Mouse (Mus musculus) thymus, postnatal 36 days (tissue): ENCODE data around the gene Kif16b.

Source experiments
- DNase-seq, 2 experiments: peaks; one replicate each; pipeline ENCODE4 v3.0.0; 2022; ENCODE audit warnings: mixed read lengths in 2 of 2

Gene Kif16b

GRCm38 (mm10) chr2:142870055-142870454, 31.3 kb downstream of the Kif16b start:
- DNase-seq: no peak

DNA sequence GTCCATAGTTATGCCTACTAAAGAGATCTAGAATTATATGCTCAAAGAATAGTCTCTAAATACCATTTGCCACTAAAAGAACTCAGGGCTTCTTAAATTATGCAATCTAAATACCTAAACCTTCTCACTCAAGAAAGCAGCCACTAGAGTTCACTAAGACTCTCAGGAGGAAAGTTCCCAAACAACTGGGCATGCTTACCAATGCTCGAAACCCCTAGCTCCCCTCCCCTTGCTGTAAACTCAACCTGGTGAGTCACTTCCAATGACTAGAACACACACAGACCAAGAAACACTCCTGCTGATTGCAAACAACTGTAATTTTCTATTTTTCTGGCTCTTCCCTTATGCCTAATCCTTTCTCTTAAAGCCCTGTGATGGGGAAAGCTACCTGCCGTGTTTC, 33.9 kb downstream of the Kif16b start:
- no peak for DNase-seq

- DNase-seq: no peak
These were observed 40.3 kb downstream of the Kif16b start for GRCm38 (mm10) chr2:142860994-142861393.

DNA sequence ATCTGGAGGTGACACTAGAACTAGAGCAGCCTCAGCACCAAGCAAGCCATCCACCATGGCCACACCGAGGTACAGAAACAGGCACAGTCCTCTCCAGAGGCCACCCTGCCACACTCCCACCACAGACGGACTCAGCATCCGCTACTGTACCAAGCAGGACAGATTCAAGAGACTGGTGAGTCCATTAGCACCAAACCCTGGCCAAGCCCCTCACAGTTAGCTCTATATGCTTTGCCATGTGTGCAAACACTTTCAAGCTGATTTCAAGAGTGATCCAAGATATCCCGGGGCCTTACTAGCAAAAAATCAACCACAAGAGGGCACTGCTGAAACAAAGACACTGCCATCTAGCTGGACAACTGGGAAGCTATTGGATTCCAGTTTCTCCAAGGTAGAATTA, 41.9 kb downstream of the Kif16b start:
- DNase-seq: peak in 1 of 2 experiments; percentile 11

GRCm38 (mm10) chr2:142838775-142839174, 62.6 kb downstream of the Kif16b start:
- DNase-seq: no peak

GRCm38 (mm10) chr2:142838118-142838517, 63.2 kb downstream of the Kif16b start:
- no peak for DNase-seq

GRCm38 (mm10) chr2:142834751-142835150, 66.6 kb downstream of the Kif16b start:
- DNase-seq: no peak

- DNase-seq: no peak
These were observed 68.5 kb downstream of the Kif16b start for GRCm38 (mm10) chr2:142832617-142833422.

DNA sequence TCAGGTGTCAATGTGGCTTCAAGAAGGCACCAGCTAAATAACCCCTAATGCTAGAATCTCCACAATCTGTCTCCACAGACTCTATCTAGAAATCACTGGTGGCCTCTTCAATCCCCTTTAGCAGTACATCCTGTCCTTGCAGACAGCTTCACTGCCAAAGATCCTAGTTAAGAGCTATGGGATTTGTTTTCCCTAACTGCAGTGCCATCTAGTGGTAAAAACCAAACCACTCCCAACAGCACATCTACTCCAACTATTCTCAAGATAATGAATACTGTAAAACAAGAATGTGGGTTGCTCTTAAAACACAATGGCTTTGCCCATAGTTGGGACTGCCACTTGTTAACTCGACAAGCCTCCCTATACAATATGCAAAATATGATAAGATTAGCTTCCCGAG, 88.3 kb downstream of the Kif16b start:
- DNase-seq: no peak

GRCm38 (mm10) chr2:142803760-142804448, 97.4 kb downstream of the Kif16b start:
- no peak for DNase-seq

GRCm38 (mm10) chr2:142797310-142797709, 104.0 kb downstream of the Kif16b start:
- no peak for DNase-seq

DNA sequence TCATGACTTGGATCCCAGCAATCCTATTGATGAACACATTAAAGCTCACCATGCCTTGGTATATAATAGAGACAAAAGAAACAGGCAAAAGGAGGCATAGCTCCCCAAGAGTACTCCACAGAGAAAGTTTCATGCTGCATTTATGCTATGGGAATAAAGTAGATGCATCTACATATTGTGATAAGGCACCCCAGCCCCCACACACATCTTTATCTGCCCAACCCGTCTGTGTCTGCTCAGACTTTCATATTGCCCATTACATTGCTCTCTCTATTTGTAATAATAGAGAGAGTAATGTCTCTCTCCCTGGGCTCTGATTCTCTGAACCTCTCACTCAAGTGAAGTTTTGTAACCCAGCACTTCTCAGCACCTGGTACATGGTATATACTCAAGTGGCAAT, 126.0 kb downstream of the Kif16b start:
- no peak for DNase-seq

- no peak for DNase-seq
These were observed 126.6 kb downstream of the Kif16b start for GRCm38 (mm10) chr2:142774752-142775151.

GRCm38 (mm10) chr2:142769647-142770121, 131.6 kb downstream of the Kif16b start:
- DNase-seq: no peak

GRCm38 (mm10) chr2:142764276-142764675, 137.1 kb downstream of the Kif16b start:
- no peak for DNase-seq

DNA sequence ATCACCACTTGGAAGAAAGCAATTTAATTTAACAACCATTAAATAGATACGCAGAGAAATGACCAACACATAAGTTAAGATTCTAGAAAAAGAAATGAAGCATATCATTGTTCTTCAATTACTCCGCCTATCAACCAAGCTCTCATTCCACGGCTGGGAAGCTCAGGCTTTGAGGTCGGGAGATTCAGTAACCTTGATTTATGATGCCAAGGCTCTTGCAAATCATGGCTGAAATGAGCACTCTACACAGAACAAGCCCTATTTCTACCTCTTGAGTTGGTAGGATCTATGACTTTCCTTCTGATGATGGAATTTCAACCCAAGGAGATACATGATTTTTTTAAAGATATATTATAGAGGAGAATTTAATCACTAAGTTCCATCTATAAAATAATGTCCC, 140.5 kb downstream of the Kif16b start:
- no peak for DNase-seq

DNA sequence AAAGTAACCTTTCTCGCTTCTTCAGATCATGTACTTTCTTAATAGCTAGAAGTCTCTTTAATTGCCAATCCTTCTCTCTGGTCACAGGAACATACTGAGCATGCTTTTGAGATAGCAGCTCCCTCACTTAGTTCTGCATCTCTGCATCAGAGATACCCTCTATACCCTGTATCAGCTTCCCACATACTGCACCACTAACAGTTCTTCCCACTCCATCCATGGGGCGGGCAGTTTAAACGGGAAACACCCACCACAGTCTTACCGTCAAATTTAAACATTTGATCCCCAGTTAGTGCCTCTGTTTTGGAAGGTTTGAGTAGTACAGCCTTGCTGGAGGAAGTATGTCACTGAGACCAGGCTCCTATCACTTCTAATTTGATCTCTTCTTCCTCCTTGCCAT, 142.1 kb downstream of the Kif16b start:
- DNase-seq: no peak

DNA sequence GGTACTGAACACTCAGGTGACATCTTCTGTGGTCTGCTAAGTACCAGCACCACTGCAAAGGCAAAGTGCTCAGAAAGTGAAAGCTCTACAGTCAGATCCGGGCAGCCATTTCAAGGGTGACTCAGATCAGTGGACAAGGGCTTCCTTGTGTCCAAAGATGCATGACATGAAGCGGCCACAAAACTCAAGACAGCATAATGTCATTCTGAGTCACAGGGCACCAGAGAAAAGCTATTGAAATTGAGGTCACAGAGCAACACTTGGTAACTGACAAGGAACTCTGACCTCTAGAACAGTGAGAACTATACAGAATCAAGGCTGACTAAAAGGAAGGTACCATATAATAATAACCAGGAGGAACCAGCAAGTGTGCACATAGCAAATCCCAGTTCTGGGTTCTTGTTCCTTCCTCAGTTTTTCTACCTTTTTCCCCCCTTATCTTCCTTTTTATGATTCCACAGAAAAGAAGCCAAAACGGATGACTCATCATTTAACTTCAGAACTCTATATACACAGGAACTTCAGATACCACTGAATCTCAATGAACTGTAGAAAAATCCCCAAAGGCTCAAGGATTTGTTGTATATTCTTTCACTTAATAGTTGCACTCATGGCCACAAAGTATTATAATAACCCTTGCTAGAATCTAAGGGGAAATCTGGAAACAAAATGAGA, 143.1 kb downstream of the Kif16b start:
- DNase-seq: no peak

DNA sequence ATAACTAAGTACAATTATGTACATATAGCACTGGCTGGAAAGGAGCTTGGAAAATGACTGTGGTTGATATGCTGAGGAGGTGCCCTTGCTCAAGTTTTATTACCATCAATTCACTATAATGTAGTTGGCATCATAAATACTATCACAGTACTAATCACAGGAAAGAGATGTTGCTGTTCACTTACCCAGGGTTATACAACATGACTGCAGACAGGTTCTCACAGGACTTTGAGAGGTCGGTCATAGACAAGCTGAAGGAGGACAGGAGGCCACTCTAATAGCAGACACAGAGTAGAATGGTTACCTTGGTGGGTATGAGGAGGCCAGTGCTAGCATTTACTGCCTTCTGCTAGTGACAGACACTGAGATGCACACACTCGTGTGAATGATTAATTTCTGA, 162.0 kb downstream of the Kif16b start:
- DNase-seq: no peak

DNA sequence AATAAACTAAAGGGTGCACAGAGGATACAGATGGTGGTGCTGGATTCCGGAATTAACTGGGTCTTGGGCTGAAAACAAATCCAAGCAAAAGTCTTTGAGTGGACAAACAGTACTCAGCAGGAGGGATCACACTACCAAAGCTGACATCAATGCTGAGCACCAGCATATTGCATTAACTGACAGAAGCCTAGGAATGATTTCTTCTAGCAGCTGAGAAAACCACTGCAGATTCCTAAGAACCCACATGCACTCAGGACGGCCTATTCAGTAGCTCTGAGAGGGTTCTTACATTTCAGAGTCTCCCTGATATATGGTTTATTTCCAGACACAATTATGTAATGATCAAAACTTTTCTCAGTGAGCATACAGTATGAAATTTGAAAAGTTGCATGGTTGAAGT, 162.8 kb downstream of the Kif16b start:
- DNase-seq: no peak

- DNase-seq: no peak
These were observed 165.6 kb downstream of the Kif16b start for GRCm38 (mm10) chr2:142735691-142736090.

DNA sequence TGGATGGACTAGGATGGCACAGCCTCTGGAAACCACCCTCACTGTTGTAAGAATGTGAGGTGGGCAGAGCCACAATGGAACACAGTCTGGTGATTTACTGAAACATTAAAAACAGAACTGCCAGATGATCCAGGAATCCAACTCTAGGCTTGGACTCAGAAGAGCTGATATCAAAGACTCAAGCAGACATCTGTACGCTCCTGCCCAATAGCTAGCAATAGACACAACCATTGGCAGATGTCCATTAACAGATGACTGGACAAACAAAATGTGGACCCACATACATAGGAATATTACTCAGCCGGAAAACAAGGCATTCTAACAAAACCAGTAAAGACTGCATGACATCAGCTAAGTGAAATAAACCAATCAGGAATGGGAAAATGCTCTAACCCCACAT, 167.3 kb downstream of the Kif16b start:
- no peak for DNase-seq

DNA sequence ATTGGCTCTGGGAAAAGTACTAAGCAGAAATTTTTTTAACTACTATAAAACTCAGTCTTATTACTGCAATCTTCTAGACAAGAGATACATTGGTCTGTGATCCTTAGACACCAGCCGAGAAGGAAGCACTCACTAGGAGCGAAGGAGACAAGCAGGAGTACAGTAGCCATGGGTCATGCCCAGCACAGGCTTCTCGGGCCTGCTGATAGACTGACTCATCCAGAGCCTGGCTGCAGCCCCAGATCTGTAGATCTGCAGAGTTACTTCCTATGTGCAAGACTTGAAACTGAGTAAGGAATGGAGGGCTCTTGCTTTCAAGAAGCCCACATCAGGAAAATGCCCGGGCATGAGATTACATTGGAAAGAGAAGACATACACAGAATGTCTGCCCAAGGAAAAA, 169.0 kb downstream of the Kif16b start:
- no peak for DNase-seq

DNA sequence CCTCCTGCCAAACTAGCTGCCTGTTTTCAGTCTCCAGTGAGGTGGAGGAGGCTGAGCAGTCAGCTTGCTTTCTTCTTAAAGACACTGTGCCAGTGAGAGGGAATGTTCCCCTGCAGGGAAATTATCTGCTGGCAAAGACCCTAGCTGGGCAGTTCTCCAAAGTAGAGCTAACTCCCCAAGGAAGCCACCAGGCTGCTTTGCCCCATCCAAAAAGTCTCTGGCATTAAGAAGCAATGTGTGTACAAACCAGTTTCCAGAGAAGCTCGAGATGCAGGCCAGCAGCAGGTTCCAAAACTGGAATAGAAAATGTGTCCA, 169.6 kb downstream of the Kif16b start:
- no peak for DNase-seq
